Mouse (Mus musculus) cerebellum, adult 18-20 months (tissue): Measurements from ENCODE around the gene Tsc2.
A peak's percentile ranks its signal among the peaks of the same experiment; 100 is the strongest.

Experiments
- DNase-seq, 2 experiments: peaks; one replicate each; pipeline ENCODE4 v3.0.0; 2021

Gene Tsc2

GRCm38 (mm10) chr17:24646381-24646780, 14.0 kb upstream of the Tsc2 start:
- no peak for DNase-seq

- DNase-seq, result no peak
These were observed 13.5 kb upstream of the Tsc2 start for GRCm38 (mm10) chr17:24645916-24646315.

GRCm38 (mm10) chr17:24644875-24645721, 12.7 kb upstream of the Tsc2 start:
- no peak for DNase-seq

- no peak for DNase-seq
These were observed 11.7 kb upstream of the Tsc2 start for GRCm38 (mm10) chr17:24644030-24644715.

- no peak for DNase-seq
These were observed 10.4 kb upstream of the Tsc2 start for GRCm38 (mm10) chr17:24642791-24643343.

GRCm38 (mm10) chr17:24641944-24642343, 9.5 kb upstream of the Tsc2 start:
- DNase-seq, result no peak

- no peak for DNase-seq
These were observed 8.2 kb upstream of the Tsc2 start for GRCm38 (mm10) chr17:24640581-24640980.

- DNase-seq, result no peak
These were observed 7.7 kb upstream of the Tsc2 start for GRCm38 (mm10) chr17:24640119-24640518.

- DNase-seq, result no peak
These were observed 7.2 kb upstream of the Tsc2 start for GRCm38 (mm10) chr17:24639571-24639988.

GRCm38 (mm10) chr17:24638840-24639239, 6.4 kb upstream of the Tsc2 start:
- no peak for DNase-seq

GRCm38 (mm10) chr17:24638214-24638613, 5.8 kb upstream of the Tsc2 start:
- DNase-seq, result no peak

- DNase-seq, result no peak
These were observed 4.5 kb upstream of the Tsc2 start for GRCm38 (mm10) chr17:24636781-24637481.

- no peak for DNase-seq
These were observed 3.3 kb upstream of the Tsc2 start for GRCm38 (mm10) chr17:24635694-24636093.

- DNase-seq, result no peak
These were observed 2.6 kb upstream of the Tsc2 start for GRCm38 (mm10) chr17:24635024-24635423.

- DNase-seq, result no peak
These were observed 1.4 kb upstream of the Tsc2 start for GRCm38 (mm10) chr17:24633831-24634230.

GRCm38 (mm10) chr17:24632813-24633449, 501 bp upstream of the Tsc2 start:
- DNase-seq, result peak; percentile 49

GRCm38 (mm10) chr17:24630072-24630471, 2.4 kb downstream of the Tsc2 start:
- no peak for DNase-seq

GRCm38 (mm10) chr17:24628646-24629045, 3.8 kb downstream of the Tsc2 start:
- DNase-seq, result peak; percentile 82 to 90

- no peak for DNase-seq
These were observed 7.0 kb downstream of the Tsc2 start for GRCm38 (mm10) chr17:24625472-24625871.

GRCm38 (mm10) chr17:24617561-24618194, 14.8 kb downstream of the Tsc2 start:
- no peak for DNase-seq

GRCm38 (mm10) chr17:24610711-24611110, 21.7 kb downstream of the Tsc2 start:
- no peak for DNase-seq

GRCm38 (mm10) chr17:24608874-24609273, 23.6 kb downstream of the Tsc2 start:
- no peak for DNase-seq
